Mouse (Mus musculus) intestine, embryonic 14.5 days (tissue): ENCODE data around the gene Tmem63b. TPM values are rescaled to one million over a fixed set of nuclear protein-coding genes. Genes with fewer than 3 reads are reported as not detected.

Experiments
- ATAC-seq: fragments of 200-750 bp; cut with Nextera tagmentation; replicated peaks from 2 replicates; pipeline ENCODE4 v1.8.0; 2017; ENCODE audit warnings: low read depth, moderate number of reproducible peaks, moderate TSS enrichment, moderate library complexity; ENCODE audit not compliant: low FRiP score, low TSS enrichment
- DNase-seq: peaks from one replicate; pipeline ENCODE4 v3.0.0-alpha.2; 2018; ENCODE audit warnings: low spot score
- H3K27ac ChIP-seq: fragments of 300-500 bp; sonication (generic); 2 replicates; pipeline ENCODE4 v1.5.1; 2014; ENCODE audit warnings: low read depth, mild to moderate bottlenecking, control low read depth
- H3K27me3 ChIP-seq: fragments of 300-500 bp; sonication (generic); replicated peaks from 2 replicates; pipeline ENCODE4 v1.6.1; 2014; ENCODE audit warnings: low read length, control low read depth; ENCODE audit not compliant: control insufficient read depth, insufficient read depth
- H3K36me3 ChIP-seq: fragments of 300-500 bp; sonication (generic); 2 replicates; pipeline ENCODE4 v1.6.1; 2014; ENCODE audit warnings: low read length, control low read depth; ENCODE audit not compliant: control insufficient read depth, insufficient read depth
- H3K4me1 ChIP-seq: fragments of 300-500 bp; sonication (generic); replicated peaks from 2 replicates; pipeline ENCODE4 v1.6.1; 2014; ENCODE audit warnings: low read length, control low read depth, mixed read lengths; ENCODE audit not compliant: control insufficient read depth, insufficient read depth
- H3K4me2 ChIP-seq: fragments of 300-500 bp; sonication (generic); 2 replicates; pipeline ENCODE4 v1.6.1; 2014; ENCODE audit warnings: low read length
- H3K4me3 ChIP-seq: fragments of 300-500 bp; sonication (generic); 2 replicates; pipeline ENCODE4 v1.5.1; 2014; ENCODE audit warnings: low read depth, low read length, control low read depth, mixed read lengths
- H3K9ac ChIP-seq: fragments of 300-500 bp; sonication (generic); 2 replicates; pipeline ENCODE4 v1.6.1; 2014; ENCODE audit warnings: mild to moderate bottlenecking, low read length
- H3K9me3 ChIP-seq: fragments of 300-500 bp; sonication (generic); 2 replicates; pipeline ENCODE4 v1.6.1; 2016; ENCODE audit warnings: low read length, control low read depth; ENCODE audit not compliant: control insufficient read depth
- WGBS: fragments of 180-500 bp; shearing (Covaris S2); extraction: QIAGEN DNeasy Blood & Tissue Kit; methylation state at CpG from one replicate; pipeline ENCODE4 v1.1.7; 2014; 5-methylcytosine and 5-hydroxymethylcytosine counted together
- polyA plus RNA-seq: library from polyadenylated mRNA; unstranded; fragments of >200 nt; fragmentation: Nextera tagmentation; extraction: Ambion mirVana; gene quantifications from 2 replicates; pipeline ENCODE4 v1.2.1, GENCODE M21; 2014

Tmem63b gene
- polyA plus RNA-seq, 1 experiment from 2014 or later = 29.3 TPM

GRCm38 (mm10) chr17:45671821-45672220 lies 14.9 kb downstream of the Tmem63b start:
- H3K36me3 ChIP-seq = peaks cover 87% of the 10 kb centered on the region
- H3K4me3 ChIP-seq = no peak overlapping the region
- no peaks in the 10 kb centered on the region for H3K9me3 ChIP-seq
- no peak for ATAC-seq
- no peaks in the 10 kb centered on the region for H3K27me3 ChIP-seq
- DNase-seq = no peak
- H3K4me1 ChIP-seq = no peaks in the 10 kb centered on the region
- no peak overlapping the region for H3K9ac ChIP-seq
- no peak overlapping the region for H3K27ac ChIP-seq
- no peak overlapping the region for H3K4me2 ChIP-seq
- 91% methylated on average over 1 of the region's 1 CpGs for WGBS

GRCm38 (mm10) chr17:45667986-45668385 lies 18.7 kb downstream of the Tmem63b start:
- Histone ChIP-seq H3K4me1 (0 out of 2 replicates have a peak, but pooled peaks cover 3% of the 10 kb centered on the region), H3K27ac (no peak overlapping the region), H3K4me2 (no peak overlapping the region), H3K9me3 (no peaks in the 10 kb centered on the region), H3K9ac (no peak overlapping the region), H3K36me3 (peaks cover 75% of the 10 kb centered on the region), H3K4me3 (no peak overlapping the region), H3K27me3 (no peaks in the 10 kb centered on the region)
- 90% methylated on average over 10 of the region's 10 CpGs for WGBS
- ATAC-seq (no peak), DNase-seq (no peak)

- 0 out of 2 replicates have a peak, but pooled peaks cover 3% of the 10 kb centered on the region for H3K4me1 ChIP-seq
- no peak overlapping the region for H3K27ac ChIP-seq
- H3K4me3 ChIP-seq = no peak overlapping the region
- H3K9me3 ChIP-seq = no peaks in the 10 kb centered on the region
- H3K9ac ChIP-seq = no peak overlapping the region
- H3K27me3 ChIP-seq = no peaks in the 10 kb centered on the region
- 84% methylated on average over 10 of the region's 10 CpGs for WGBS
- no peak for DNase-seq
- no peak for ATAC-seq
- H3K4me2 ChIP-seq = no peak overlapping the region
- H3K36me3 ChIP-seq = peaks cover 73% of the 10 kb centered on the region
Observed at GRCm38 (mm10) chr17:45667481-45667880, 19.2 kb downstream of the Tmem63b start.

DNA sequence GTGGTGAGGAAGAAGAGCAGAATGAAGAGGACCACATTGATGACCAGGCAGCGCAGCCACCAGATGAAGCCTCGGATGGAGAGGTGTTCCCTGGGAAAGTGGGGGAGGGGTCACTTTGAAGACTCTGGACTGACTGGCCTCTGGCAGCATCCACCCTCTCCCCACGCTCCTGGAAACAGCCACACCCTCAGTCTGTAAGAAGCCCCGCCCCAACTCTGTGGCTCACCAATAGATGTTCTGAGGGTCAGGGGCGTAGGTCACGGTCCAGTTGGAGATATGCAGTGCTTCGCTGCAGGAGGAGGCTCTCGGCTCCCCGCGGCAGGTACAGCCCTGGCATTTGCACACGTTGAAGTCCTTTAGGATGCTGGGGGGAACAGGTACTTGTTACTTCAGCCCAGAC lies 20.6 kb downstream of the Tmem63b start:
- H3K36me3 ChIP-seq = peaks cover 72% of the 10 kb centered on the region
- no peak overlapping the region for H3K4me2 ChIP-seq
- no peak overlapping the region for H3K9ac ChIP-seq
- H3K9me3 ChIP-seq = no peaks in the 10 kb centered on the region
- H3K27ac ChIP-seq = no peak overlapping the region
- DNase-seq (no peak), ATAC-seq (no peak)
- 75% methylated on average over 11 of the region's 11 CpGs for WGBS
- H3K4me1 ChIP-seq = 0 out of 2 replicates have a peak, but pooled peaks cover 3% of the 10 kb centered on the region
- no peak overlapping the region for H3K4me3 ChIP-seq
- H3K27me3 ChIP-seq = no peaks in the 10 kb centered on the region

GRCm38 (mm10) chr17:45664608-45665007 lies 22.1 kb downstream of the Tmem63b start:
- no peak overlapping the region for H3K9ac ChIP-seq
- no peaks in the 10 kb centered on the region for H3K9me3 ChIP-seq
- peaks cover 62% of the 10 kb centered on the region for H3K36me3 ChIP-seq
- no peak overlapping the region for H3K27ac ChIP-seq
- WGBS = 87% methylated on average over 13 of the region's 13 CpGs
- DNase-seq (no peak), ATAC-seq (no peak)
- H3K4me1 ChIP-seq = 0 out of 2 replicates have a peak, but pooled peaks cover 3% of the 10 kb centered on the region
- no peaks in the 10 kb centered on the region for H3K27me3 ChIP-seq
- H3K4me3 ChIP-seq = no peak overlapping the region
- H3K4me2 ChIP-seq = no peak overlapping the region

- 0 out of 2 replicates have a peak, but pooled peaks cover 3% of the 10 kb centered on the region for H3K4me1 ChIP-seq
- peak; percentile 47 for ATAC-seq
- no peak overlapping the region for H3K27ac ChIP-seq
- WGBS = 32% methylated on average over 27 of the region's 27 CpGs
- no peak overlapping the region for H3K9ac ChIP-seq
- DNase-seq = peak; percentile 93
- no peak overlapping the region for H3K4me3 ChIP-seq
- no peaks in the 10 kb centered on the region for H3K9me3 ChIP-seq
- H3K4me2 ChIP-seq = peak overlapping the region; percentile 15; the same call in 1 of the 2 replicates
- no peaks in the 10 kb centered on the region for H3K27me3 ChIP-seq
- H3K36me3 ChIP-seq = peaks cover 50% of the 10 kb centered on the region
Observed at GRCm38 (mm10) chr17:45663106-45663919, 23.4 kb downstream of the Tmem63b start.

DNA sequence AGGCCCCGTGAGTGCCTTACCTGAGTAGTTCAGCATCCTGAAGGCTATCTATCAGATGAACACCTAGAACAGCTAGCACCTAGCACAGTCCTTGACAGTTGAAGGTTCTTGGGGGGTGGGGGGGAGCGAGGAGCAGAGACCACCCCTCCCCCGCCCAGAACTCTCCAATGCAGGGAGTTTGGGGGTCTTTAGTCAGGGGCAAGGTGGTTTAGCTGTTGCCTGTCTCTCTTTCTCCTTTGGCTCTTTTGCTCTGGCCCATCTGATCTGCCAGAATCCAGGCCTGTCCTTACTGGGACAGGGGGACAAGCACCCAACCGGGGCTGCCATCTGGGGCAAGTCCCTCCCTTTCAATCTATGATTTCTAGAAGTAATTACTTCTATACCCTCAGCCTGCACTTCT lies 27.5 kb downstream of the Tmem63b start, which contains the start of gene Capn11:
TSS of gene Capn11 (minus strand) at position 101 of the 400 bp plus-strand sequence.
- Histone ChIP-seq H3K9ac (no peak within 1 kb of the TSS), H3K4me1 (0 out of 2 replicates have a peak, but pooled peaks cover 3% of the 10 kb centered on the region), H3K36me3 (peaks cover 19% of the 10 kb centered on the region), H3K27me3 (no peaks in the 10 kb centered on the region), H3K4me3 (no peak within 1 kb of the TSS), H3K9me3 (no peaks in the 10 kb centered on the region), H3K4me2 (no peak within 1 kb of the TSS), H3K27ac (no peak within 1 kb of the TSS)
- ATAC-seq (no peak), DNase-seq (no peak)
- WGBS = 75% methylated on average over 4 of the region's 4 CpGs

- no peak overlapping the region for H3K4me2 ChIP-seq
- no peaks in the 10 kb centered on the region for H3K4me1 ChIP-seq
- ATAC-seq (no peak), DNase-seq (no peak)
- peaks cover 1% of the 10 kb centered on the region; the same call in 1 of the 2 replicates for H3K36me3 ChIP-seq
- no peak overlapping the region for H3K9ac ChIP-seq
- no peak overlapping the region for H3K27ac ChIP-seq
- H3K4me3 ChIP-seq = no peak overlapping the region
- H3K27me3 ChIP-seq = no peaks in the 10 kb centered on the region
- H3K9me3 ChIP-seq = no peaks in the 10 kb centered on the region
- WGBS = 23% methylated on average over 6 of the region's 6 CpGs
Observed at GRCm38 (mm10) chr17:45655820-45656219, 30.9 kb downstream of the Tmem63b start.
